Mouse (Mus musculus) heart, embryonic 12.5 days (tissue): ENCODE measurements around the gene Tshz2. TPM values are rescaled to one million over a fixed set of nuclear protein-coding genes. Genes with fewer than 3 reads are reported as not detected.
"Not testable (repeated sequence)": the region's sequence is repeated elsewhere in the genome, so short reads cannot be mapped to it uniquely, and the experiment has no call there.

ENCODE experiments used
- ATAC-seq: fragments of 200-750 bp; cut with Nextera tagmentation; 2 replicates; pipeline ENCODE4 v1.8.0; 2017; ENCODE audit warnings: moderate TSS enrichment, moderate library complexity; ENCODE audit not compliant: insufficient number of reproducible peaks, low FRiP score
- H3K27ac ChIP-seq: fragments of 300-500 bp; sonication (generic); 2 replicates; pipeline ENCODE4 v1.5.1; 2016; ENCODE audit warnings: mild to moderate bottlenecking, moderate library complexity; ENCODE audit not compliant: poor library complexity, severe bottlenecking
- H3K27me3 ChIP-seq: fragments of 300-500 bp; sonication (generic); replicated peaks from 2 replicates; pipeline ENCODE4 v1.6.1; 2016; ENCODE audit warnings: mild to moderate bottlenecking, moderate library complexity
- H3K36me3 ChIP-seq: fragments of 300-500 bp; sonication (generic); 2 replicates; pipeline ENCODE4 v1.6.1; 2016; ENCODE audit warnings: mild to moderate bottlenecking, moderate library complexity
- H3K4me1 ChIP-seq: fragments of 300-500 bp; sonication (generic); replicated peaks from 2 replicates; pipeline ENCODE4 v1.6.1; 2016; ENCODE audit warnings: mild to moderate bottlenecking
- H3K4me2 ChIP-seq: fragments of 300-500 bp; sonication (generic); 2 replicates; pipeline ENCODE4 v1.6.1; 2016; ENCODE audit warnings: mild to moderate bottlenecking, moderate library complexity
- H3K4me3 ChIP-seq: fragments of 300-500 bp; sonication (generic); 2 replicates; pipeline ENCODE4 v1.5.1; 2016; ENCODE audit warnings: mild to moderate bottlenecking
- H3K9ac ChIP-seq: fragments of 300-500 bp; sonication (generic); 2 replicates; pipeline ENCODE4 v1.6.1; 2016; ENCODE audit warnings: mild to moderate bottlenecking, moderate library complexity
- H3K9me3 ChIP-seq: fragments of 300-500 bp; sonication (generic); replicated peaks from 2 replicates; pipeline ENCODE4 v1.6.1; 2016; ENCODE audit warnings: mild to moderate bottlenecking, moderate library complexity
- WGBS: fragments of 180-500 bp; shearing (Covaris S2); methylation state at CpG from one replicate; pipeline ENCODE4 v1.1.7; 2016; 5-methylcytosine and 5-hydroxymethylcytosine counted together
- polyA plus RNA-seq: library from polyadenylated mRNA; unstranded; fragments of >200 nt; fragmentation: Nextera tagmentation; extraction: Ambion mirVana; gene quantifications from 2 replicates; pipeline ENCODE4 v1.2.1, GENCODE M21; 2016

Gene Tshz2
- polyA plus RNA-seq, 1 experiment from 2014 or later, result 5.6 TPM

DNA sequence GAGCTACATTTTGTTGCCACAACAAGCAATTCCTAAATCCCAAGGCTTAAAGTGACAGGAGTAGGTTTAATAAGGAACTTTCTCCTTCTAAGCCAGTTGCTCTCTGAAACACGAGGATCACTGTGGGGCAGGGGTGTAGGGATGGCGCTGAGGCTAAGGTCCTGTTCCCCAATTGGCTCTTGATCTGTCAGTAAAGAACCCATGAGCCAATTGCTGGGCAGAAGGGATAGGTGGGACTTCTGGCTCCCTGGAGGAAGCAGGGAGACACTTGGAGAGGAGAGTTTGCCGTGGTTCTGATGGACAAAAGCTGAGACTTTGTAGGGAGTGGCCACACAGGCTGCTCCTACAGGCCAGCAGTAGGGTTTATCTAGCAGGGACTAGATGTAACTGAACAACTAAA is 128.9 kb downstream of the Tshz2 start:
- 0 out of 2 replicates have a peak, but pooled peaks cover 6% of the 10 kb centered on the region for H3K27me3 ChIP-seq
- no peak overlapping the region for H3K4me3 ChIP-seq
- 38% methylated on average over 3 of the region's 3 CpGs for WGBS
- no peak for ATAC-seq
- H3K9me3 ChIP-seq, result no peaks in the 10 kb centered on the region
- no peak overlapping the region for H3K27ac ChIP-seq
- H3K4me1 ChIP-seq, result peaks cover 16% of the 10 kb centered on the region
- peak overlapping the region; percentile 38 for H3K4me2 ChIP-seq
- H3K36me3 ChIP-seq, result no peaks in the 10 kb centered on the region
- H3K9ac ChIP-seq, result no peak overlapping the region

DNA sequence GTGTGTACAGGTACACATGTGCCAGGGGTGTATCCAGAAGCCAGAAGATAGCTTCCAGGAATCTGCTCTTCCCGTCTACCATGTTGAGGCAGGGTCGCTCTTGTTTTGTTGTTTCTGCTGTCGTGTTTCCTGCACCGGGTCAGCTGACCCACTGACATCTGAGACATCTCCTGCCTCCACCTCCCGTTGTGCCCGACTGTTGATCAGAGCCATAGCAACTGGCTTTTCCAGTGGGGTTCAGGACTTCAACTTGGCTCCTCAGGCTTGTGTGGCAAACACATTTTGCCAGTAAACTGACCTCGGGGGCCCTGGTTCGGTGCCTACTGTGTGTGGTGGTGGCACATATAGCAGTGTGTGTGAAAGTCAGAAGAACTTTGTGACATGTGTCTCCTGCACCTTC is 129.5 kb downstream of the Tshz2 start:
- peaks cover 21% of the 10 kb centered on the region for H3K4me1 ChIP-seq
- WGBS, result 80% methylated on average over 8 of the region's 8 CpGs
- no peak overlapping the region for H3K9ac ChIP-seq
- 0 out of 2 replicates have a peak, but pooled peaks cover 6% of the 10 kb centered on the region for H3K27me3 ChIP-seq
- no peaks in the 10 kb centered on the region for H3K36me3 ChIP-seq
- no peak overlapping the region for H3K4me3 ChIP-seq
- no peak for ATAC-seq
- no peaks in the 10 kb centered on the region for H3K9me3 ChIP-seq
- H3K27ac ChIP-seq, result no peak overlapping the region
- no peak overlapping the region for H3K4me2 ChIP-seq

DNA sequence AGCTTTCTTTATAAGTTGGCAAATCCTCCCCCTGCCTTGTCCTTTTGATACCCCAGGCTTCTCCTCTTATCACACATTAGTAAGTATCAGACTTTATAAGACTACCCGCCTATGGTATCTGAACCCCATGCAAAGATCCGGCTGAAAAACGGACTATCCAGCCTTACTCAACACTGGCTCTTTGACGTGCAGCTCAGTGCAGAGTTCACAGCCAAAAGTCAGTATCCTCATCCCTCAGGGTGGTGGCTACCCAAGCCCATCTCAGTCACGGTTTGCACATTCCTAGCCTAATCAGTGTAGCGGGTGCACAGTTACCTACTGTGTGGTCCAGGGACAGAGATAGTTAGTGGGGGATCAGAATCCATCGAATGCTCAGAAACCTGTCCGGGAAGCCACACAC is 130.9 kb downstream of the Tshz2 start:
- Histone ChIP-seq H3K9ac (no peak overlapping the region), H3K4me1 (peaks cover 21% of the 10 kb centered on the region), H3K4me2 (no peak overlapping the region), H3K4me3 (no peak overlapping the region), H3K9me3 (no peaks in the 10 kb centered on the region), H3K36me3 (no peaks in the 10 kb centered on the region), H3K27me3 (0 out of 2 replicates have a peak, but pooled peaks cover 6% of the 10 kb centered on the region), H3K27ac (no peak overlapping the region)
- WGBS, result 72% methylated on average over 8 of the region's 8 CpGs
- no peak for ATAC-seq

DNA sequence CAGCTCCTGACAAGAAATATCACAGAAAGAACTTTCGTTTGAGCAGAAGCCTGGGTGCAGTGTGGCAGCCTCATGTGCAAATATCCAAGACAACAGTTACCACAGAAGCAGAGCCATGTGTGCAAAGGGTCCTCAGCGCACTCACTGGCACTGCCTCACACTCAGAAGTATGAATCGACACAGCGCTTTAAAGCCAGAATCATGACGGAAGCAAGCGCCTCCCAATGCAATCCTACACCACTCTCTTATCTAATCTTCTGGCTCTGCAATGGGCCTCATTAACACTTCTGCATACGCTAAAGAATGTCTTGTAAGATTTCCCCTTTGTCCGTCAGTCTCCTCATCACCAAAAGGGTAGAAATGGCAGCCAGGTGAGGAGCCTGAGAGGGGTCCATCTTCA is 133.4 kb downstream of the Tshz2 start:
- Histone ChIP-seq H3K4me2 (peak overlapping the region; percentile 17; the same call in 1 of the 2 replicates), H3K27ac (no peak overlapping the region), H3K4me3 (no peak overlapping the region), H3K4me1 (peaks cover 21% of the 10 kb centered on the region), H3K27me3 (0 out of 2 replicates have a peak, but pooled peaks cover 9% of the 10 kb centered on the region), H3K36me3 (no peaks in the 10 kb centered on the region), H3K9ac (no peak overlapping the region), H3K9me3 (no peaks in the 10 kb centered on the region)
- no peak for ATAC-seq
- 19% methylated on average over 8 of the region's 8 CpGs for whole genome bisulfite sequencing

DNA sequence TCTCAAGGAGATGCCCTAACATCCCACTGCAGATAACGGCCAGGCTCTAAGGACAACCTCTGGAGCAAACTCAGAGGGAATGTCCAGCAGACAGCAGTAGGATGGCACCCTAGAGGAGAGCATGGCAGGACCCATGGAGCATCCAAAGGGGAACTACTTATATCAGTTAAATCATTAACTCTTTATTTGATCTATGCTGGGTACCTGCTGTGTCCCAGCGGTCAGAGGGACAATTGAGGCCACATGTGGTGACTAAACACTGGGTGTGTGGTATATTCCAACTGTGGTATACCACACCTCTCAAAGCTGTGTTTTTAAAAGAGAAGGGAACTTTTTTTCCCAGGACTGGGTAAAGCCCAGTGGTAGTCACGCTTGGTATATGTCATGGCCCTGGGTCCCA is 134.5 kb downstream of the Tshz2 start:
- ATAC-seq, result no peak
- Histone ChIP-seq H3K27ac (no peak overlapping the region), H3K9me3 (no peaks in the 10 kb centered on the region), H3K4me2 (no peak overlapping the region), H3K9ac (no peak overlapping the region), H3K27me3 (0 out of 2 replicates have a peak, but pooled peaks cover 9% of the 10 kb centered on the region), H3K4me3 (no peak overlapping the region), H3K36me3 (no peaks in the 10 kb centered on the region), H3K4me1 (peaks cover 21% of the 10 kb centered on the region)
- WGBS, result 70% methylated on average over 3 of the region's 3 CpGs

DNA sequence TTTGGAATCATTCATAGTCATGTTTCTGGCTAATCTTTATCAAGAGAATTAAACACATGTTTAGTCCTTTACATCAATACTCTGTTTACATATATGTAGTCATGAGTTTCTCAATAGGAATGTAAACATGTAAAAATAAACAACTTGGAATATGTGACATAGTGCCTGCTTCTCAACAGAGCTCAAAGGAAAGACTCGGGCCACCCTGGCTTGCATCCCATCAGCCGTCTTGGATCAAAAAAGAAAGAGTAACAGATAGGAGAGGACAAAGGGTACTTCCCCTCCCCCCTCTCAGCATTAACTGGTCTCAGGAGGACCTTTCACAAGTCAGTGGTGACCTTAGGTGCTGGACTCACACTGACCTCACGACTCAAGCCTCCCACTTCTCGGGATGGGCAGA is 142.3 kb downstream of the Tshz2 start:
- Histone ChIP-seq H3K9me3 (no peaks in the 10 kb centered on the region), H3K4me3 (no peak overlapping the region), H3K9ac (no peak overlapping the region), H3K4me1 (peaks cover 7% of the 10 kb centered on the region), H3K27ac (no peak overlapping the region), H3K36me3 (no peaks in the 10 kb centered on the region), H3K27me3 (0 out of 2 replicates have a peak, but pooled peaks cover 6% of the 10 kb centered on the region), H3K4me2 (no peak overlapping the region)
- WGBS, result 56% methylated on average over 4 of the region's 4 CpGs
- no peak for ATAC-seq

DNA sequence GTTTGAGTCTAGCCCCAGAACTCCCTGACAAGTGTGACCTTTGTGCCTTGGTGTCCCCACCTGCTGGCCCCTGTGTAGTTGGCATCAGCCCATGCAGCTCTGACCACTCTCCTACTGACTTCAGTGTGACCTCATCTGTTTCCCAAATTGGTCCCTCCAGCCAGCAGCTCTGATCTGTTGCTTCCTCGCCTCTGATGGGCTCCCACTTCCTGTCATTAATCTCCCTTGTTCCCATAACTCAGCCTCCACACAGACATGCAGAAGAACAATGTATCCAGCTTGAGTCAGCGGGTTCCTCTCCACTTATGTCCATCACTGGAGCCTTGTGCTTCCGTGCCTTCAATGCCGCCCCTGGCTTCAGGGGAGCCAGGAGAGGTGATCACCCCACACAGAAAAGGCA is 144.4 kb downstream of the Tshz2 start:
- Histone ChIP-seq H3K36me3 (no peaks in the 10 kb centered on the region), H3K27ac (no peak overlapping the region), H3K4me1 (peaks cover 7% of the 10 kb centered on the region), H3K27me3 (peaks cover 12% of the 10 kb centered on the region; the same call in 1 of the 2 replicates), H3K4me3 (no peak overlapping the region), H3K9me3 (no peaks in the 10 kb centered on the region), H3K4me2 (no peak overlapping the region), H3K9ac (0 out of 2 replicates have a peak overlapping the region, but pooled peaks have one; percentile 23)
- 45% methylated on average over 4 of the region's 4 CpGs for WGBS
- ATAC-seq, result no peak; the same call in 1 of the 2 replicates

DNA sequence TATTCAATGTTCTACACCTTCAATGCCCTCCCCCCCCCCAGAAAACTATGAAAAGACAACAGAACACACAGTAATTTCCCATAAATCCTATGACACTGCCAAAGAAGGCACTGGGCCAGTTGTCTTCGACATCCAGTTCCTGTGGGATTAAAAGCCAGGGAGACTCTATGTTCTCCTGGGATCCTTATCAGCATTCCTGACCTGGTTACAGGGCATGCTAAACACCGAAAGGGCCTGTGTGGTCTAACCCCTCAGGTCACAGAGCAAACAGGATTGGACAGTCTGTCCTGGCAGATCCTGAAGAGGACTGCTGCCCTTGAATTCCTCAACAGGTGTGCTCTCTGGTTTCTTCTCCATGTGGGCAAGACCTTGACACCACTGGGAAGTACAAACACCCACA is 145.0 kb downstream of the Tshz2 start:
- Histone ChIP-seq H3K36me3 (no peaks in the 10 kb centered on the region), H3K4me2 (no peak overlapping the region), H3K4me3 (no peak overlapping the region), H3K27me3 (peaks cover 12% of the 10 kb centered on the region; the same call in 1 of the 2 replicates), H3K9ac (no peak overlapping the region), H3K27ac (no peak overlapping the region), H3K9me3 (no peaks in the 10 kb centered on the region), H3K4me1 (peaks cover 7% of the 10 kb centered on the region)
- no peak for ATAC-seq
- 31% methylated on average over 2 of the region's 2 CpGs for WGBS

DNA sequence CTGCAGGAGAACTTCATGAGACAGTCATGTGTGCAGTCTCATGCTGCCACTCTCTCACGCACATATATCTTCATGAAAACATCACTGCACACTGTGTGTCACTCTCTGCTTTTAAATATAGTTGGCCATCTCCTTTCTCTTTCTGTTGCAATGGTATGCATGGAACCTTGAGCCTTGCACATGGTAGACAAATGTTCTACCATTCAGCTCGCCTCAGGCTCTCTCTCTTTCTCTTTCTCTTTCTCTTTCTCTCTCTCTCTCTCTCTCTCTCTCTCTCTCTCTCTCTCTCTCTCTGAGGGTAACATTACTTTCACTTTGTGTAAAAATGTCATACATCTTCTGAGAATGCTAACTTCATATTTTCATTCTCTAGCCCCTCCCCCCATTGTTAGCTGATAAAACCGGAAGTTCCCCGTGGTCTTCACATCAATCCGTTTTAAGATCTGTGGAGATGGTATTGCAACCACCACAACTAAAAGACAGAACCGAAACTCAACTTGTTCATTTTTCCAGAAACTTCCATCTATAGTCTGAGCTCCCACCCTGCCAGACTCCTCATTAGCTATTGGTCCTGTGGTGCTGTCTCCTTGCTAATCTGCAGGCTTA is 146.0 kb downstream of the Tshz2 start:
- Histone ChIP-seq H3K4me1 (peaks cover 16% of the 10 kb centered on the region), H3K36me3 (no peaks in the 10 kb centered on the region), H3K4me3 (no peak overlapping the region), H3K9ac (no peak overlapping the region), H3K9me3 (no peaks in the 10 kb centered on the region), H3K4me2 (no peak overlapping the region), H3K27ac (no peak overlapping the region), H3K27me3 (peaks cover 12% of the 10 kb centered on the region; the same call in 1 of the 2 replicates)
- WGBS, result 82% methylated on average over 6 of the region's 6 CpGs
- no peak for ATAC-seq

DNA sequence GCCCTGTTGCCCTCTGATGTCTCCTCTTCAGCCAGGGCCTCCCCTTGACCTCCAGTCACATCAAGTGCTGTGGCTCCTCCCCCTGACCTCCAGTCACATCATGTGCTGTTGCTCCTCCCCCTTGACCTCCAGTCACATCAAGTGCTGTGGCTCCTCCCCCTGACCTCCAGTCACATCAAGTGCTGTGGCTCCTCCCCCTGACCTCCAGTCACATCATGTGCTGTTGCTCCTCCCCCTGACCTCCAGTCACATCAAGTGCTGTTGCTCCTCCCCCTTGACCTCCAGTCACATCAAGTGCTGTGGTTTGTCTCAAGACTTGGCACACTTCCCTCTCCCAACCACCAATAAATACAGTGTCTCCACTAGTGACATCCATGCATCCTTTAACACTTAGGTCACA is 148.9 kb downstream of the Tshz2 start:
- peaks cover 12% of the 10 kb centered on the region; the same call in 1 of the 2 replicates for H3K27me3 ChIP-seq
- ATAC-seq, H3K36me3 ChIP-seq, H3K27ac ChIP-seq, H3K4me2 ChIP-seq, H3K9ac ChIP-seq, H3K4me3 ChIP-seq, H3K9me3 ChIP-seq: not testable (repeated sequence)
- peaks cover 22% of the 10 kb centered on the region for H3K4me1 ChIP-seq

DNA sequence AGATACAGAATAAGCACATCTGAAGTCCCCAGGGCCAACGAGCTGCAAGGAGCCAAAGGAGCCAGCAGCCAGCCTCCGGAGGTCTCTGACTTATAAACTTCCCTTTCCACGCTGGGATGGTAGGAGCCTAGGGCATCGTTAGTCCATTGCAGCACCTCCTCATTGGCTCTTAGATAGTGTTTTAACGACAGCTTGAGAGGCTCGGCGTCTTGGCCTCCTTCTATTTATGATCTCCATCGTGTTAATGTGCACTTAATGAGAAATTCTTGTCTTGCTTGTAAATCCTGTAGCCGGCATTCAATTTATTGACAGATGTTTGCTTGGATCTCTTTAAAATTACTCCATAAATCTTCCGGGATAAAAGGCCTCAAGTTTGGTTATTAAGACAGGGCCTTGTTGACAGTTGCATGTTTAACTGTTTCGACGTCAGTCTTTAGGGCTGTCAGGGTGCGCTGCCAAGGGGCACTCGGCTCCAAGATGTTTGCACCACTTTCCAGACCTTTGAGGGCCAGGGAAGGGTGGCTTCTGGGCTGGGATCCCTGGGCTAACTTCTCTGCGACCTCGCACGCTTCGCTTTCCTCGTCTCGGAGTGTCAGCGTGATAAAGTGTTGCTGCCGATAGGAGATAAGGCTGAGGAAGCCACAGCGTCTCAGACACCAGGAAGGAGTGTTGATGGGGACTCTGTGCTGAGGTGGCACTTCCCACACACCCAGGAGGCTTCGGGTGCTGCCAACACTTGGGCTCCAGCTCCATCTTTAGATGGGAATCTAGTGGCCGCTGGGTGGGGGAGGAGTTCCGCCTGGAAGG is 150.3 kb downstream of the Tshz2 start:
- no peak overlapping the region for H3K4me3 ChIP-seq
- H3K9me3 ChIP-seq, result no peaks in the 10 kb centered on the region
- peaks cover 12% of the 10 kb centered on the region; the same call in 1 of the 2 replicates for H3K27me3 ChIP-seq
- peak; percentile 41; the same call in 1 of the 2 replicates for ATAC-seq
- H3K9ac ChIP-seq, result no peak overlapping the region
- H3K4me2 ChIP-seq, result peak overlapping the region; percentile 44
- H3K27ac ChIP-seq, result no peak overlapping the region
- 27% methylated on average over 26 of the region's 26 CpGs for WGBS
- peaks cover 19% of the 10 kb centered on the region for H3K4me1 ChIP-seq
- no peaks in the 10 kb centered on the region for H3K36me3 ChIP-seq
